Mouse (Mus musculus) E14TG2a.4 (cell line): Measurements from ENCODE around the gene Wdr60.

Experiments used
- H3K27me3 ChIP-seq: 2 replicates; pipeline ENCODE4 v1.6.1; 2014; ENCODE audit warnings: low read length, control low read depth; ENCODE audit not compliant: insufficient read depth
- H3K36me3 ChIP-seq: 2 replicates; pipeline ENCODE4 v1.6.1; 2014; ENCODE audit warnings: low read length, control low read depth; ENCODE audit not compliant: insufficient read depth
- H3K4me1 ChIP-seq: replicated peaks from 2 replicates; pipeline ENCODE4 v1.6.1; 2014; ENCODE audit warnings: low read depth, low read length, control low read depth
- H3K4me3 ChIP-seq: replicated peaks from 2 replicates; pipeline ENCODE4 v1.5.1; 2014; ENCODE audit warnings: mild to moderate bottlenecking, low read length
- H3K9me3 ChIP-seq: 2 replicates; pipeline ENCODE4 v1.6.1; 2014; ENCODE audit warnings: low read length, control low read depth
- CTCF ChIP-seq: conservative IDR thresholded peaks from 2 replicates; pipeline ENCODE4 v1.5.1; 2014; ENCODE audit warnings: low read length
- NANOG ChIP-seq: IDR thresholded peaks from 2 replicates; pipeline ENCODE4 v1.6.1; 2014; ENCODE audit warnings: borderline replicate concordance, low read length, mixed read lengths
- POU5F1 ChIP-seq: IDR thresholded peaks from 2 replicates; pipeline ENCODE4 v1.6.1; 2014; ENCODE audit warnings: low read length, borderline replicate concordance

The Wdr60 gene

GRCm38 (mm10) chr12:116244601-116245000, 18.2 kb downstream of the Wdr60 start:
- TF ChIP-seq NANOG (no peak), POU5F1 (no peak), CTCF (no peak)
- no peaks in the 10 kb centered on the region for H3K4me1 ChIP-seq
- H3K4me3 ChIP-seq = no peak overlapping the region
- H3K9me3 ChIP-seq = no peaks in the 10 kb centered on the region
- no peaks in the 10 kb centered on the region; the same call in 1 of the 2 replicates for H3K36me3 ChIP-seq
- H3K27me3 ChIP-seq = no peaks in the 10 kb centered on the region

GRCm38 (mm10) chr12:116238803-116239202, 24.0 kb downstream of the Wdr60 start:
- H3K4me1 ChIP-seq = no peaks in the 10 kb centered on the region
- H3K9me3 ChIP-seq = no peaks in the 10 kb centered on the region
- H3K4me3 ChIP-seq = no peak overlapping the region
- TF ChIP-seq POU5F1 (no peak), NANOG (no peak), CTCF (no peak)
- no peaks in the 10 kb centered on the region for H3K27me3 ChIP-seq
- no peaks in the 10 kb centered on the region for H3K36me3 ChIP-seq

GRCm38 (mm10) chr12:116238370-116238769, 24.5 kb downstream of the Wdr60 start:
- Histone ChIP-seq H3K4me3 (no peak overlapping the region), H3K4me1 (no peaks in the 10 kb centered on the region), H3K36me3 (no peaks in the 10 kb centered on the region), H3K9me3 (no peaks in the 10 kb centered on the region), H3K27me3 (no peaks in the 10 kb centered on the region)
- TF ChIP-seq NANOG (no peak), POU5F1 (no peak), CTCF (no peak)

GRCm38 (mm10) chr12:116236658-116237057, 26.2 kb downstream of the Wdr60 start:
- Histone ChIP-seq H3K4me1 (no peaks in the 10 kb centered on the region), H3K27me3 (no peaks in the 10 kb centered on the region), H3K4me3 (no peak overlapping the region), H3K9me3 (no peaks in the 10 kb centered on the region), H3K36me3 (no peaks in the 10 kb centered on the region)
- TF ChIP-seq NANOG (no peak), POU5F1 (no peak), CTCF (no peak)

- H3K36me3 ChIP-seq = no peaks in the 10 kb centered on the region
- no peaks in the 10 kb centered on the region for H3K27me3 ChIP-seq
- H3K9me3 ChIP-seq = no peaks in the 10 kb centered on the region
- TF ChIP-seq NANOG (no peak), POU5F1 (no peak), CTCF (no peak)
- no peaks in the 10 kb centered on the region for H3K4me1 ChIP-seq
- no peak overlapping the region for H3K4me3 ChIP-seq
Observed at GRCm38 (mm10) chr12:116235356-116235755, 27.5 kb downstream of the Wdr60 start.

- H3K9me3 ChIP-seq = no peaks in the 10 kb centered on the region
- no peaks in the 10 kb centered on the region for H3K36me3 ChIP-seq
- H3K4me3 ChIP-seq = no peak overlapping the region
- TF ChIP-seq CTCF (no peak), NANOG (no peak), POU5F1 (no peak)
- no peaks in the 10 kb centered on the region for H3K4me1 ChIP-seq
- H3K27me3 ChIP-seq = no peaks in the 10 kb centered on the region
Observed at GRCm38 (mm10) chr12:116232061-116232460, 30.8 kb downstream of the Wdr60 start.

GRCm38 (mm10) chr12:116231612-116232011, 31.2 kb downstream of the Wdr60 start:
- Histone ChIP-seq H3K36me3 (no peaks in the 10 kb centered on the region), H3K9me3 (no peaks in the 10 kb centered on the region), H3K27me3 (no peaks in the 10 kb centered on the region), H3K4me3 (no peak overlapping the region), H3K4me1 (no peaks in the 10 kb centered on the region)
- no peak for TF ChIP-seq NANOG
- no peak for TF ChIP-seq POU5F1
- no peak for TF ChIP-seq CTCF

GRCm38 (mm10) chr12:116229451-116229850, 33.4 kb downstream of the Wdr60 start:
- Histone ChIP-seq H3K9me3 (no peaks in the 10 kb centered on the region), H3K4me3 (no peak overlapping the region), H3K27me3 (no peaks in the 10 kb centered on the region), H3K4me1 (no peaks in the 10 kb centered on the region), H3K36me3 (peaks cover 2% of the 10 kb centered on the region; the same call in 1 of the 2 replicates)
- TF ChIP-seq POU5F1 (no peak), NANOG (no peak), CTCF (no peak)
